Mouse (Mus musculus): ENCODE results near the gene Tmem233. TPM values are rescaled to one million over a fixed set of nuclear protein-coding genes. Genes with fewer than 3 reads are reported as not detected.

The Tmem233 gene
- total RNA-seq, 2 experiments from 2014 or later: not detected

DNA sequence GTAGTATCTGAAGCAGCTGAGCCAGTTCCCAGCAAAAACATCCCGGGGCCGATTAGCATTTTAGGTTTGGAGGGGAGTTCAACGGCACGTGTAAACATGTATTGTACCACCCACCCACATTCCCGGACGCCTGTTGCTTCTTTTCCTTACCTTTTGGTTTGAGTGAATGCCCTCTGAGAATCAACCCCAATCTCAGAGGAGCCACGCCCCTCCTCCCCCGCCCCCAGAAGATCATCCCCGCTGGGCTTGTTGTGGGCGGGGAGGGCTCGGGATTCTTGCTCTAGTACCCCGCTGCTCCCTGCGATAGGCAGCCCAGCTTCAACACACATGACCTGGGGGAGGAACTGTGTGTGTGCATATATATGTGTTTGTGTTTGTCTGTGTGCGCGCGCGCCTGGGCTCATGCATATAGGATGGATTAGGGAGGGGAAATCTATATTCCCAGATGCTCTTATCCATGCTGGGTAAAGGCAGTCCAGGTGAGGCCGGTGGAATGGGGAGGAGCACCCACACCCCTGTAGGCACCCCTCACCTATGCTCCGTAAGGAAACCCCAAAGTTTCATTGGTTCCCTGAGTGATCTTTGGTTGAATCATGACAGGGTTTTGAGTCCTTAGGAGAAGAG is 52.4 kb downstream of the Tmem233 start:
- intact Hi-C loops (cut with DNase I): loop anchor here (2.0 to 5.0 kb wide), 2 partner anchors 92 to 182 kb away; no protein-coding TSS in a partner anchor
- no peak for DNase-seq

DNA sequence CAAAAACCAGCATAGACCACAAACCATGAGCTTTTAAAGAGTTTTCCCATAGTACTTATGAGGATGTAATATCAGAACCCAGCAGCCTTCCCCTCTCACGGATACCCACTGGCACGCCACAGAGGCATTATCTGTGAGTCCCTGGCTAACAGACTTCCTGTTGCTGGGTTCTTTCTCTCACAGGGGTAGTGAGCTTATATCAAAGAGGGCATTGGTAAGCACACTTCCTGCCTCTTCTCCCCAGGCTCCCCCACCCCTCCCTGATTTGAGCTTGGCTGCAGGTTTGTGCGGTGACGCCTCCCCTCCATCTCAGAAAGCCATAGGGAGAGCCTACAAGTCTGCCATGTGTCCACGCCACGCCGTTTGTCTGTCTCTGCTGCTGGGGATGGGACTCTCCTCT is 54.0 kb downstream of the Tmem233 start:
- no peak for DNase-seq
- intact Hi-C loops (cut with DNase I): loop anchor here (5.0 to 10.0 kb wide), 2 partner anchors 237 to 374 kb away; no protein-coding TSS in a partner anchor

DNA sequence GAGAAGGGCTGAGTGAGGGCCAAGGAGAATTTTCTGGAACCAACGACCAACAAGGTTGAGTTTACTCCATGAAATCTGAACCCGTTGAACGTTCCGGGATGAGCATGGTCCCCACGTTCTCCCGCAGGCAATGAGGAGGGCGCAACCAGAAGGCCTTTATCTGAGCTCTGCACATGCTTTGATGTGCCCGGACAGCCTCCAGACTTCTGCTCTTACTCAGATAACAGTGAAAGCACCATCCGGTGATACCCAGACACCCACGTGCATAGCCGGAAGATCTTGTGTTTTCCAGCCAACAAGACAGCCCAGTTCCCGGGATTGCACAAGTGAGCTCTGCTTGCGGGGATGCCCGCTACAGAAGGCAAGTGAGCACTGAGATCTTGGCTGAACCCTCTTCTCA is 56.5 kb downstream of the Tmem233 start:
- no peak for DNase-seq
- intact Hi-C loops (cut with DNase I): loop anchor here (5.0 to 10.0 kb wide), 2 partner anchors 234 to 372 kb away; no protein-coding TSS in a partner anchor

DNA sequence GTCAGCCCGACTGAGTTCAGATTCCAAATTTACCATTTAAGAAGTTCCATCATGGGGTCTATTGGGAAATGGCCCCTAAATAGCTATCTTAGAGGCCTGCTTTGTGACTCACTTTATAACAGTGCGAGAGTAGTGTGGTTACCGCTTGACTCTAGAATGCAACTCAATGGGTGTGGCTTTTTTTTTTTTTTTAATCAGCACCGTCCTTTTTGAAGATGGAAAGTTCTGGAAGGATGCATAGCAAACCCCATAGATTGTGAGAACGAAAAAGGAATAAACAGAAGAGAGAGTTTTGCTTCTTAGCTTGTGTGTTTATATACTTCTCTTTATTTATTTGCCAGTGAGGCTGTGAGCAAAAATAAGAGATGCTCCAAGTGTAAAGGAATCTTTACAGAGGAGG is 56.9 kb downstream of the Tmem233 start:
- intact Hi-C loops (cut with DNase I): loop anchor here (5.0 to 10.0 kb wide), 2 partner anchors 234 to 371 kb away; no protein-coding TSS in a partner anchor
- no peak for DNase-seq

- DNase-seq: peak; percentile 91 to 92
- intact Hi-C loops (cut with DNase I): loop anchor here (2.0 to 10.0 kb wide), 2 partner anchors 44 to 370 kb away; no protein-coding TSS in a partner anchor
Observed at GRCm38 (mm10) chr5:116024327-116024739, 58.7 kb downstream of the Tmem233 start, which contains the start of gene Prkab1. Gene Prkab1, minus strand, starts transcription at chr5:116024508.

DNA sequence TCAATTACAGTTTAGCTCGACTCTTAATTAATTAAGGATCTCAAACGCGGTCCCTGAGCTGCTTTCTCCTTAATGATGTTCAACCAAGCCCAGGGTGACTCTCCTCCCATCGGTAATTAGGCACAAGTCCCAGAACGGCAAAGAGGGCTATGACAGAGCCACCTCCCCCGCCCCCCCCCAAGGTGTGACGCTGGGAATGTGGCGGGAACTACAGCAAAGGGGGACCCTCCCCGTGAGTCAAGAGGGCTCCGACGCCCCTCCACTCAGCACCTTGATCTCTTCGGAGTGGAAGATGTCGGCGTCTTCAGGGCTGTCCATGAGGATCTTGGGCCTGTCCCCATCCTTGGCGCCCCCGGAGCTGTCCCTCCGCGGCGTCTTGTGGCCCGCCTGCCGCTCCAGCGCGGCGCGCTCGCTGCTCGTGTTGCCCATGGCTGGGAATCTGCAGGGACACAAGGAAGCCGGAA is 59.2 kb downstream of the Tmem233 start:
- intact Hi-C loops (cut with DNase I): loop anchor here (2.0 to 10.0 kb wide), 2 partner anchors 43 to 369 kb away; no protein-coding TSS in a partner anchor
- no peak for DNase-seq

- DNase-seq: no peak
- intact Hi-C loops (cut with DNase I): loop anchor here (10.0 kb wide), 1 partner anchor 368 kb away; no protein-coding TSS in a partner anchor
Observed at GRCm38 (mm10) chr5:116023251-116023661, 59.8 kb downstream of the Tmem233 start.

- intact Hi-C loops (cut with DNase I): loop anchor here (10.0 kb wide), 1 partner anchor 368 kb away; no protein-coding TSS in a partner anchor
- no peak for DNase-seq
Observed at GRCm38 (mm10) chr5:116022658-116023200, 60.3 kb downstream of the Tmem233 start.

DNA sequence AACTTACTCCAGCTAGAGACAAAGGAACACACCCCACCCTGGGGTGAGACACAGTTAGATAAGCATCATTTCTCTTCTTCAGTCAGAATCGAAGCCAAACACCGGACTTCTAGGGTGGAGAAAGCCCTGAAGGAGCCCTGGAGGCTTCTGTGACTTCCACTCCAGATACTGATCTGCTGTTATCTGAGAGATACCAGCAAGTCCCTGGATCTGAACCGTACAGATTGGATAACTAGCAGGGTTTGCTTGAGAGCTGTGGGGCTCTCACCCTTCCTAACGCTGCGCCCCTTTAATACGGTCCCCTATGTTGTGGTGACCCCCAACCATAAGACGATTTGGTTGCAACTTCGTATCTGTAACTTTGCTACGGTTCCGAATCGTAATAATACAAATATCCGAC is 60.9 kb downstream of the Tmem233 start:
- intact Hi-C loops (cut with DNase I): loop anchor here (10.0 kb wide), 1 partner anchor 367 kb away; no protein-coding TSS in a partner anchor
- DNase-seq: no peak

GRCm38 (mm10) chr5:116021552-116021951 is 61.5 kb downstream of the Tmem233 start:
- intact Hi-C loops (cut with DNase I): loop anchor here (10.0 kb wide), 1 partner anchor 367 kb away; no protein-coding TSS in a partner anchor
- DNase-seq: no peak

DNA sequence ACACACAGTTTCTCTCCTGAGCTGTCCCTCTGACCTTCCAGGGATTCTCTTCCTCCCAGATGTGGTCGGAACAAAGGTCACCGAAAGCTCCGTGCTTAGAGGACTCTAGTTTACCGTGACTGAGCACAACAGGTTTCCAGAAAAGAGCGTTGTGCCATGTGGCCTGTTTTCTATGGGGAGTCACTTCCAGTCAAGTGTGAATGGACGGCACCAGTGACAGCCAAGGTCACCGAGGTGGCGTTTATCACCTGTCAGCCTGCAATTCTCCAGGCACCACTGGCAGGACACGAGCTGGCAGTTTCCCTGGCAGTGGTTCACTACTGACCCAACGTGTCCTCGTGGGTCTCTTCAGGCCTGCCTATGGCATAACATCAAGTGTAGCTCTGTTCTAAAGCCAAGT is 63.7 kb downstream of the Tmem233 start:
- peak; percentile 46 to 55 for DNase-seq
- intact Hi-C loops (cut with DNase I): loop anchor here (5.0 kb wide), 1 partner anchor 172 kb away; the partner anchor contains the start of gene Cit

DNA sequence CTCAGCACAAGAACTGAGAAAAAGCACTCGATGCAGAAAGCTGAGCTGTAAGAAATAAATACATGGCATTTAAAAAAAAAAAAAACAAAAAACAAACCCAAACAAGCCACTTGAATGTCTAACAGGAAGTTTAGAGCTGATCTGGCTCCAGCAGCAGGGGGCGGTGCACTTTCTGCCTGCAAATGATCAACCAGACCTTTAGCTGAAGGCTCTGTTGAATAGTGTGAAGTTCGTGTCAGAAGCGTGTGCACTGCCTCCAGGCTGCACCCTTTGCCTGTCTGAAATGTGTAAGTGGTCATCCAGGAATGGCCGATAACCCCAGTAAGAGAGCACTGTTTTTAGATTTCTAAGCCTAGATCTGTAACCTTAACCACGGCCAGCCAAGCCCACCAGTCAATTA is 64.3 kb downstream of the Tmem233 start:
- intact Hi-C loops (cut with DNase I): loop anchor here (5.0 kb wide), 1 partner anchor 171 kb away; the partner anchor contains the start of gene Cit
- DNase-seq: no peak

GRCm38 (mm10) chr5:116018196-116018595 is 64.8 kb downstream of the Tmem233 start:
- intact Hi-C loops (cut with DNase I): loop anchor here (5.0 kb wide), 1 partner anchor 171 kb away; the partner anchor contains the start of gene Cit
- no peak for DNase-seq

DNA sequence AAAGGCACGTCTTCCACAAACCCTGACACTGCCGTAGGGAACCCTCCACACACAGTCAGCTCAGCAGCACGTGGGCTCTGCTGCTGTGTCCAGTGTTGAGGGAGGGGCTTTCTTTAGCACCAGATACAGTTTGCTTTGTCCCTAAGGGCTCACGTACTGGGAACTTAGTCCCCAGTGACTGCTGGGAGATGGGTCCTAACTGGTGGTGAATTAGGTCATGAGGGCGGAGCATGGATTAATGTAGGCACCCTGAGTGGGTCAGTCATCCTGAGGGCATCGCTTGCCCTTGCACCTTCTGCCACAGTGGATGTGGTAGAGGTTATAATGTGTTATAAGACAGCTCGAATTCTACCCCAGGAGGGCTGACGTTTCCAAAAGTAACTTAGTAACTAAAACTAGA is 65.7 kb downstream of the Tmem233 start:
- intact Hi-C loops (cut with DNase I): loop anchor here (5.0 kb wide), 1 partner anchor 170 kb away; the partner anchor contains the start of gene Cit
- no peak for DNase-seq

GRCm38 (mm10) chr5:116016542-116016941 is 66.5 kb downstream of the Tmem233 start:
- intact Hi-C loops (cut with DNase I): loop anchor here (5.0 kb wide), 1 partner anchor 169 kb away; the partner anchor contains the start of gene Cit
- DNase-seq: no peak

GRCm38 (mm10) chr5:116014237-116014636 is 68.8 kb downstream of the Tmem233 start:
- no peak for DNase-seq
- intact Hi-C loops (cut with DNase I): no loop called here

GRCm38 (mm10) chr5:116013821-116014220 is 69.2 kb downstream of the Tmem233 start:
- no peak for DNase-seq
- intact Hi-C loops (cut with DNase I): no loop called here

DNA sequence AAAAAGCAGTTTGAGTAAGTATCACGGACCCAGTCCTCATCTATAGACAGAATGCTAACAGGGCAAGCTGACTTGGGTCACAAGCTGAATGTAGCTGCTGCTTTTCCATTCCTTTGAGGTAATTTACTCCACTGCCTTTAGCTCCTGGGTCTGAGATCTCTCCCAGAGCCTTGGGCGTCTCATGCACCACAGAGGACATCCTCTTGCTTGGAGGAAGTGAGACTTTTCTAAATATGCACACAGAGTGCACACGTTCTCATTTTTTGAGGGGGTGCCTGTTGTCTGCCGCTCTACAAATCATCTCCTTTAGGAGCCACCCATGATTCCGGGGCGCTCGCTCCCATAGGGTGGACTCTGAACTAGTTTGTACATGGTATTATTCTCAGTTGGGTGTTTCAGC is 70.5 kb downstream of the Tmem233 start:
- no peak for DNase-seq
- intact Hi-C loops (cut with DNase I): no loop called here

- DNase-seq: no peak
- intact Hi-C loops (cut with DNase I): no loop called here
Observed at GRCm38 (mm10) chr5:116011700-116012099, 71.3 kb downstream of the Tmem233 start.

DNA sequence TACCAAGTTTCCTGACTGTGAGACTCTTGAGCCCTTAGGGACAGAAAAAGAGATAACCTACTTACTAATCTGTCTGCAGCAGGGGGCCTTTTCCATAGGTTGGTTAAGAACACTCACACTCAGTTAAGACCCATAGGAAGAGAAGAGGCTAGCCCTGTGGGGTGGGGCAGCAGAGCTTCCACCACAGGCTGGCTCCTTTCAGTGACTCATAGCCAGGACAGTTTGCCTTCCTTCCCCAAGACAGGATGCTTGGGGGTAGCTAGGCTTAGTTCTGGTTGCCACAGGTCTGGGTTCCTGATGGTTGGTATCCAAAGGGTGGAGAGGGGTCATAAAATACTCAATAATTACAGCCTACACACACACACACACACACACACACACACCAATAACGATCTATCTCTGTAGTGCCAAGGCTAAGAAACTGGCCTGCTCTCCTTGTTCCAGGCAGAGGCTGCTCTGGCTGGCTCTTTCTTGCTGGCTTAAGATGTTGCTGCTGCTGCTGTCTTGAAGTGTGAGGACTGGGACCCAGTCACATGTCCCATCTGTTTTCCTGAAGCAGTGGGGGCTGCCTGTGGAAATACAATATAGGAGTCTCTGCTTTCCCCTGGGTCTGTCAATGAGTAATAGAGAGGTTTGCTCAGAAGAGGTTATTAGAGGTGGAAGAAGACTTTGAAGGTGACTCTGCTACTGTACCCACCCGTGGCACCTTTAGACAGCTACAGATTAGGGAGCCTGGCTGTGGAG is 73.0 kb downstream of the Tmem233 start:
- DNase-seq: no peak
- intact Hi-C loops (cut with DNase I): loop anchor here (5.0 kb wide), 2 partner anchors 83 to 218 kb away; no protein-coding TSS in a partner anchor
